Mouse (Mus musculus) colon, adult 2 months (tissue): Measurements from ENCODE around the gene Pds5a. TPM values are rescaled to one million over a fixed set of nuclear protein-coding genes. Genes with fewer than 3 reads are reported as not detected.

Source experiments
- polyA plus RNA-seq: library from polyadenylated mRNA; depleted of rRNA; stranded (reverse); fragments of >200 nt; gene quantifications from 2 replicates; pipeline ENCODE4 v1.2.3, GENCODE M21; 2012; rRNA removed

Gene Pds5a
- 5.9 and 9.3 TPM in 2 replicates for polyA plus RNA-seq

DNA sequence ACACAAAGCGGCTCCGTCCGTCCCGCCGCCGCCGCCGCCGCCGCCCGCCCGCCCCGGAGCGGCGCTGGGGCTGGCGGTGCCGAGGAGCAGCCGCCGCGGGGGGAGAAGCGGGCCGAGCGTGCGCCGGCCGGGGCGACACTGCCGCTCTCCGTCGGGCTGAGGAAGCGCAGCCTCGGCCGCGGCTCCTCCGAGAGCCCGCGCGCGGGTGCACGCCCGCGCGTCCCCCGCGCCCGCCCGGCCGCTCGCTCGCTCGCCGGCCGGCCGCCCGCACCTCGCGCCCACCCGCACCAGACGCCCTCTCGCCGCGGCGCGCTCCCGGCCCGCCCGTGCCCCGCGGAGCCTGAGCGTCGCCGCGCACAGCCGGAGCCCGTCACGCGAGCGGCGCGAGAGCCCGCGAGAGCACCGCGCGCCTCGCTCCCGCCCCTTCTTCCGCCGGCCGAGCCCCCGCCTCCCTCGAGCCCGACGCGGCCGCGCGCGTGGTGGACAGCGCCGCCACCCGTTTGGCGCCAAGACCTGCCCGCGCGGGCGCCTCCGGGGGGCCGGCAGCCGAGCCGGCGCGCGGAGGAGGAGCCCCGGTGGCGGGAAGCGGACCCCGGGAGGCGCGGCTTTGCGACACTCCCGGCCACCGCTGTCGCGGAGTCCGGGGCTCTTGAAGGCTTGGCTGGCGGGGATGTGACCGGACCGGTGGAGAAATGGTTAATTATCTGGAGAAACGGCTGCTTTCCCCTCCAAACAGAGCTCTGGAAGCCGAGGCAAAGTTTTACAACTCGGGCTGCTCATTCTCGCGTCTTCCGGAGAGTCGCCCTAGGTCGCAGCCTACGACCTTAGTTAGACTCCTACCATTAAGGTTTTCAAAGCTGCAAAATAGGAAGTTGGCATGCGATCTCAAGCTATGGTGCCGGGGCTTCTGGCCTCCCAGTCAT is at the start of gene Pds5a:
TSS of gene Pds5a (minus strand) at position 438 of the 923 bp plus-strand sequence.

Other genes starting within 250 kb of the Pds5a start
- gene Gm43552, start 205.4 kb downstream of the Pds5a start, polyA plus RNA-seq: not detected in 2 replicates
- 197 and 238 TPM in 2 replicates for gene Smim14, start 161.1 kb downstream of the Pds5a start, polyA plus RNA-seq
- gene Ube2k, start 161.0 kb downstream of the Pds5a start, polyA plus RNA-seq: 8.6 and 10.8 TPM in 2 replicates
- 3.9 and 4.2 TPM in 2 replicates for gene N4bp2, start 65.2 kb upstream of the Pds5a start, polyA plus RNA-seq
- gene Rhoh, start 162.9 kb upstream of the Pds5a start, polyA plus RNA-seq: 1.2 and 1.6 TPM in 2 replicates
- gene Chrna9, start 236.6 kb upstream of the Pds5a start, polyA plus RNA-seq: not detected in 2 replicates